Comparison of ENCODE assay signal across 17 mouse cellular contexts in the genomic region with DNA sequence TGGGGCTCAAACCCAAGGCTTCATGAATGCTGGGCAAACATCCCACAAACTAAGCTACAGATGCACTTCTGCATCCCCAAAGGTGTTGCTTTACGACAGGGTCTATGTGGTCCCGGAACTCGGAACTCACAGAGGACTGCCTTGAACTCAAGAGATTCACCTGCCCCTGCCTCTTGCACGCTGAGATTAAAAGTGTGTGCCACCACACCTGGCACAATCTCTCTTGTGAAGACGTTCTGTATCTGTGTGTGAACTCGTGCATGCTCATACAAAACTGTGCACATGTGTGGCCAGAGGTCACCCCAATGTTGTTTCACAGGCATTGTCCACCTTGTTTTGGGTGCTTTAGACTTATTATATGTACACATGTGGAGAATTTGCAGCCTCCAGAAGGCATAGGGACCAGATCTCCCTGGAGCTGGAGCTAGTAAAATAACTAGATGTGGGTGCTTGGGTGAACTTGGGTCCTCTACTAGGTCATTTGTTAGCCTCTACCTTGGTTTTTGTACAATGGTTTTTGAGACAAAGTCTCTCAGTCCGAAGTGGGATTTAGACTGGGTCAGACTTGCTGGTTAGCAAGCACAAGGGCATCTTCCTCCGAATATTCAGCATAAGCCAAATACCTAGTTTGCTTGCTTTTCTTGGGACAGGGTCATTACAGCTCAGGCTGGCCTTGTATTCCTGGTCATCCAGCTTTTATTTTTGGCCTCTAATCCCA. TPM values are rescaled to one million over a fixed set of nuclear protein-coding genes. Genes with fewer than 3 reads are reported as not detected.
DNase-seq lines count a peak whose midpoint lies in the region; ATAC-seq and TF ChIP-seq lines count a peak whose summit lies in the region.
"Had no signal": no experiment of that assay in that cellular context is flagged by ENCODE, and none has a peak within 500 bp of the region (broad histone marks: within the 10 kb centered on the region; RNA-seq: fewer than 3 reads in every experiment).

No protein-coding gene starts in this region.

- H3K4me1 ChIP-seq in kidney, embryonic 16.5 days (ENCODE audit: insufficient read depth, low read length) = peaks cover 14% of the 10 kb centered on the region
- peaks cover 7% of the 10 kb centered on the region; the same call in 1 of the 2 replicates for H3K4me1 ChIP-seq in cerebellum, adult 2 months (ENCODE audit: control insufficient read depth, insufficient read depth, low read length)

- H3K9me3 ChIP-seq in kidney, embryonic 16.5 days (ENCODE audit: low read length) = no peaks in the 10 kb centered on the region; the same call in 1 of the 2 replicates
- H3K9me3 ChIP-seq: embryonic facial prominence, embryonic 13.5 days; hindbrain, embryonic 10.5 days; midbrain, embryonic 13.5 days had no signal

- ATAC-seq in kidney, embryonic 16.5 days (ENCODE audit: low FRiP score, low TSS enrichment) = no peak
- ATAC-seq: intestine, embryonic 16.5 days; midbrain, embryonic 13.5 days had no signal

- H3K4me2 ChIP-seq in kidney, embryonic 16.5 days (replicated peaks; ENCODE audit: low read depth, low read length) = no peak overlapping the region
- H3K4me2 ChIP-seq: embryonic facial prominence, embryonic 13.5 days had no signal

- no peak for TF ChIP-seq POLR2A in cerebellum, adult 2 months (IDR thresholded peaks at IDR 0.05; ENCODE audit: borderline replicate concordance, insufficient read depth, low read length)

- intact Hi-C loops in left cerebral cortex, adult 2 months (cut with DNase I) = no loop called here

- no peak overlapping the region for H3K4me3 ChIP-seq in kidney, embryonic 16.5 days (ENCODE audit: low read length)
- H3K4me3 ChIP-seq in left cerebral cortex, adult 2 months = no peak overlapping the region
- H3K4me3 ChIP-seq in cerebellum, adult 2 months (replicated peaks; ENCODE audit: insufficient read depth, low read depth, low read length) = no peak overlapping the region
- H3K4me3 ChIP-seq: embryonic facial prominence, embryonic 13.5 days; hindbrain, embryonic 10.5 days; midbrain, embryonic 13.5 days had no signal

- peak; percentile 27 for DNase-seq in embryo, embryonic 10 days (ENCODE audit: low spot score)
- no peak for DNase-seq in embryo, embryonic 11 days
- DNase-seq in kidney, adult 9 months = no peak
- DNase-seq in 416B (ENCODE audit: low read depth) = peak; percentile 69
- peak; percentile 28 for DNase-seq in embryo, embryonic 9.5 days (ENCODE audit: extremely low spot score)
- DNase-seq in left cerebral cortex, adult 2 months (ENCODE audit: extremely low spot score in 1 of 2, low spot score in 2 of 2) = no peak
- DNase-seq in cerebellum, adult 2 months = no peak
- DNase-seq: adrenal gland, adult 2 months; cerebellum, adult 9-10 months; lung, postnatal 10 days; right cerebral cortex, postnatal 14 days had no signal

- H3K9ac ChIP-seq in kidney, embryonic 16.5 days (replicated peaks; ENCODE audit: low read length) = no peak overlapping the region
- H3K9ac ChIP-seq: embryonic facial prominence, embryonic 13.5 days had no signal

- H3K36me3 ChIP-seq in kidney, embryonic 16.5 days (ENCODE audit: insufficient read depth, low read length) = peaks cover 11% of the 10 kb centered on the region

- no peaks in the 10 kb centered on the region for H3K27me3 ChIP-seq in kidney, embryonic 16.5 days (ENCODE audit: insufficient read depth, low read length)
- no peaks in the 10 kb centered on the region for H3K27me3 ChIP-seq in cerebellum, adult 2 months (ENCODE audit: control insufficient read depth, insufficient read depth, low read length)
- H3K27me3 ChIP-seq: embryonic facial prominence, embryonic 13.5 days; midbrain, embryonic 13.5 days had no signal

- TF ChIP-seq CTCF in left cerebral cortex, adult 2 months (IDR thresholded peaks at IDR 0.05) = no peak
- no peak for TF ChIP-seq CTCF in cerebellum, adult 2 months (IDR thresholded peaks at IDR 0.05; ENCODE audit: borderline replicate concordance, insufficient read depth, low read depth, low read length)

- H3K27ac ChIP-seq in kidney, embryonic 16.5 days (ENCODE audit: low read length) = 0 out of 2 replicates have a peak overlapping the region, but pooled peaks have one; percentile 29
- no peak overlapping the region for H3K27ac ChIP-seq in left cerebral cortex, adult 2 months
- no peak overlapping the region for H3K27ac ChIP-seq in cerebellum, adult 2 months (ENCODE audit: insufficient read depth, low read length)
- H3K27ac ChIP-seq: hindbrain, embryonic 10.5 days; midbrain, embryonic 13.5 days had no signal

- WGBS in kidney, embryonic 16.5 days = 51% methylated on average over 8 of the region's 8 CpGs
- 41% methylated on average over 8 of the region's 8 CpGs for WGBS in cerebellum, adult 2 months

RNA-seq across cellular contexts. Expression of a gene that starts 4.2 kb away (rescaled TPM):
- 1,826 and 1,900 TPM in 2 replicates for polyA plus RNA-seq in kidney, embryonic 16.5 days (2015; fragmentation: Nextera tagmentation; extraction: Ambion mirVana)
- total RNA-seq in left cerebral cortex, adult 2 months (2021) = 100 to 1,000 TPM; 509 to 550 TPM
- 1,352 and 1,359 TPM in 2 replicates for polyA plus RNA-seq in cerebellum, adult 2 months (2012; rRNA removed)

RNA-seq across cellular contexts. Expression of a gene that starts 12.1 kb away (rescaled TPM):
- polyA plus RNA-seq in kidney, embryonic 16.5 days (2015; fragmentation: Nextera tagmentation; extraction: Ambion mirVana) = 17.6 and 18.9 TPM in 2 replicates
- 10 to 100 TPM; 17.8 to 19.1 TPM for total RNA-seq in left cerebral cortex, adult 2 months (2021)
- 37.5 and 39.7 TPM in 2 replicates for polyA plus RNA-seq in cerebellum, adult 2 months (2012; rRNA removed)

RNA-seq across cellular contexts. Expression of a gene that starts 23.2 kb away (rescaled TPM):
- polyA plus RNA-seq in kidney, embryonic 16.5 days (2015; fragmentation: Nextera tagmentation; extraction: Ambion mirVana) = not detected in 2 replicates
- not detected for total RNA-seq in left cerebral cortex, adult 2 months (2021)
- 0.75 and 2.6 TPM in 2 replicates for polyA plus RNA-seq in cerebellum, adult 2 months (2012; rRNA removed)
- total RNA-seq: left cerebral cortex, postnatal 10 days had no signal
- polyA plus RNA-seq: embryonic facial prominence, embryonic 13.5 days; hindbrain, embryonic 10.5 days; intestine, embryonic 16.5 days; midbrain, embryonic 13.5 days had no signal

RNA-seq across cellular contexts. Expression of a gene that starts 23.3 kb away (rescaled TPM):
- polyA plus RNA-seq in kidney, embryonic 16.5 days (2015; fragmentation: Nextera tagmentation; extraction: Ambion mirVana) = 925 and 946 TPM in 2 replicates
- total RNA-seq in left cerebral cortex, adult 2 months (2021) = 100 to 1,000 TPM; 817 to 827 TPM
- polyA plus RNA-seq in cerebellum, adult 2 months (2012; rRNA removed) = 1,294 and 1,344 TPM in 2 replicates

RNA-seq across cellular contexts. Expression of a gene that starts 31.8 kb away (rescaled TPM):
- polyA plus RNA-seq in kidney, embryonic 16.5 days (2015; fragmentation: Nextera tagmentation; extraction: Ambion mirVana) = 1.4 and 1.8 TPM in 2 replicates
- under 1 TPM in 1 of 2 experiments, not detected in 1; 0.28 TPM for total RNA-seq in left cerebral cortex, adult 2 months (2021)
- polyA plus RNA-seq in cerebellum, adult 2 months (2012; rRNA removed) = 0.07 and 0.10 TPM in 2 replicates

Comparison
In these comparisons a context has a peak if more than half of its experiments do, and no peak if none do; other contexts are left out.
1. DNase-seq: peak in embryo, embryonic 10 days (single experiment), 416B (single experiment) and embryo, embryonic 9.5 days (single experiment); none in embryo, embryonic 11 days (single experiment), kidney, adult 9 months (single experiment), left cerebral cortex, adult 2 months (0 of 2) and cerebellum, adult 2 months (0 of 2).